8 mouse cellular contexts compared by ENCODE assay signal in the genomic region with DNA sequence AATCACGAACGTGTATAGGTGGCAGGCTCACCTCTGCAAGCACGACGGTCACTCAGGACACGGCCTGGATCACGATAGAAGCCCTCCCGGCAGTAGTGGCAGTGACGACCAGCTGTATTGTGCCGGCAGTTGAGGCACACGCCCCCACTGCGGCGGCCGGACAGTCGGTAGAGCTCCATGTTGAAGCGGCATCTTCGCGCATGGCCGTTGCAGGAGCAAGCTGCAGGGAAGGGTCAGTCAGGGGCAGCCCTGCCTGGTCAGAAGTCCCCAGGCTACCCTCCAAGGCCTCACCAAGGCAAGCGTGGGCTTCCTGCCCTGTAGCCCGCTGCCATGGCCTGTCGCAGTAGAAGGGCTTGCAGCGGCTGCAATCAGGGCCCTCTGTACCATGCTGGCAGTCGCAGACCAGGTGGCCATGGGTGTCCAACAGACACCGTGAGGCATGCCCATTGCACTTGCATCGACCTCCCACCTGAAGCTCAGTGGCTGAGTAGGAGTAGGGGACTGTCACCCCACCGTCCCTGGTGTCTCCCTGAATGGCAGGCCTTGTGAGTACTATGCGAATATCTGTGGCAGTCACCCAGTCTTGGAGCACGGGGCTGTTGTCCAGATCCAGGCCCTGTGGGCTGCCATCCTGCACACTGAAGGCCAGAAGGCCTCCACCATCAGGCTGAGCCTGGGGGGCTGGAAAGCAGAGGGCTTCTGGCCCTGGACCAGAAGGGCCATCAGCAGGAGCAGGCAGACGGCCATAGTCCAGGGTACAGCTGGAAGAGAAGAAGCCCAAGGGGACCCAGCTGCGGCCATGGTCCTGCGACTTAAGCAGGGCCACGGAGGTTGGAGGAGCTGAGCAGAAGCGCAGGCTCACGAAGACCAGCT. TPM values are rescaled to one million over a fixed set of nuclear protein-coding genes. Genes with fewer than 3 reads are reported as not detected.
DNase-seq lines count a peak whose midpoint lies in the region; ATAC-seq lines count a peak whose summit lies in the region.

No protein-coding gene starts in this region.

- peak; percentile 69 for DNase-seq in cerebellum, adult 9-11 months
- peak; percentile 5 for DNase-seq in retina, postnatal 1 day
- no peak for DNase-seq in retina, embryonic 14.5 days (ENCODE audit: low spot score)
- DNase-seq in urinary bladder, postnatal 10 days (ENCODE audit: low spot score), result no peak
- DNase-seq in urinary bladder, adult 2 months (ENCODE audit: low spot score), result no peak

- WGBS in limb, embryonic 15.5 days, result 43% methylated on average over 34 of the region's 34 CpGs
- WGBS in stomach, embryonic 15.5 days, result 59% methylated on average over 34 of the region's 34 CpGs

- H3K9me3 ChIP-seq in limb, embryonic 15.5 days, result no peaks in the 10 kb centered on the region
- no peaks in the 10 kb centered on the region for H3K9me3 ChIP-seq in stomach, embryonic 15.5 days

- H3K27ac ChIP-seq in limb, embryonic 15.5 days, result peak overlapping the region; percentile 96
- H3K27ac ChIP-seq in stomach, embryonic 15.5 days, result peak overlapping the region; percentile 91

- ATAC-seq in cerebellum, adult (ENCODE audit: insufficient number of reproducible peaks, low FRiP score, low TSS enrichment), result no peak
- ATAC-seq in limb, embryonic 15.5 days (ENCODE audit: insufficient number of reproducible peaks, low FRiP score, low TSS enrichment, low read depth), result no peak
- no peak for ATAC-seq in stomach, embryonic 15.5 days (ENCODE audit: insufficient read depth, low FRiP score, low read depth)

- H3K27me3 ChIP-seq in limb, embryonic 15.5 days, result no peaks in the 10 kb centered on the region; the same call in none of the 2 replicates
- H3K27me3 ChIP-seq in stomach, embryonic 15.5 days (replicated peaks), result peaks cover 5% of the 10 kb centered on the region; the same call in 1 of the 2 replicates

- H3K4me1 ChIP-seq in limb, embryonic 15.5 days, result peaks cover 93% of the 10 kb centered on the region
- H3K4me1 ChIP-seq in stomach, embryonic 15.5 days, result peaks cover 74% of the 10 kb centered on the region

- peak overlapping the region; percentile 71 for H3K4me3 ChIP-seq in limb, embryonic 15.5 days
- H3K4me3 ChIP-seq in stomach, embryonic 15.5 days (replicated peaks), result peak overlapping the region; percentile 73

- peak overlapping the region; percentile 91 for H3K4me2 ChIP-seq in limb, embryonic 15.5 days
- H3K4me2 ChIP-seq in stomach, embryonic 15.5 days, result peak overlapping the region; percentile 95

- peak overlapping the region; percentile 70 for H3K9ac ChIP-seq in limb, embryonic 15.5 days
- H3K9ac ChIP-seq in stomach, embryonic 15.5 days, result peak overlapping the region; percentile 40; the same call in 1 of the 2 replicates

- H3K36me3 ChIP-seq in limb, embryonic 15.5 days, result no peaks in the 10 kb centered on the region
- H3K36me3 ChIP-seq in stomach, embryonic 15.5 days, result no peaks in the 10 kb centered on the region

RNA-seq across cellular contexts. Expression of gene Ntn3, which starts 1.3 kb away (rescaled TPM):
- 8.8 and 13.8 TPM in 2 replicates for polyA plus RNA-seq in limb, embryonic 15.5 days (2015; fragmentation: Nextera tagmentation; extraction: Ambion mirVana)
- polyA plus RNA-seq in stomach, embryonic 15.5 days (2015; fragmentation: Nextera tagmentation; extraction: Ambion mirVana), result 8.1 and 8.5 TPM in 2 replicates
- polyA plus RNA-seq in urinary bladder, adult 2 months (2012; rRNA removed), result 0.88 and 1.0 TPM in 2 replicates

RNA-seq across cellular contexts. Expression of gene Tbc1d24, which starts 2.6 kb away (rescaled TPM):
- polyA plus RNA-seq in limb, embryonic 15.5 days (2015; fragmentation: Nextera tagmentation; extraction: Ambion mirVana), result 7.3 and 7.4 TPM in 2 replicates
- 5.0 and 6.3 TPM in 2 replicates for polyA plus RNA-seq in stomach, embryonic 15.5 days (2015; fragmentation: Nextera tagmentation; extraction: Ambion mirVana)
- polyA plus RNA-seq in urinary bladder, adult 2 months (2012; rRNA removed), result 7.6 and 7.9 TPM in 2 replicates

RNA-seq across cellular contexts. Expression of gene Tedc2, which starts 12.6 kb away (rescaled TPM):
- 10.3 and 11.4 TPM in 2 replicates for polyA plus RNA-seq in limb, embryonic 15.5 days (2015; fragmentation: Nextera tagmentation; extraction: Ambion mirVana)
- polyA plus RNA-seq in stomach, embryonic 15.5 days (2015; fragmentation: Nextera tagmentation; extraction: Ambion mirVana), result 9.8 and 10.0 TPM in 2 replicates
- polyA plus RNA-seq in urinary bladder, adult 2 months (2012; rRNA removed), result 8.1 and 9.2 TPM in 2 replicates

RNA-seq across cellular contexts. Expression of gene Atp6v0c, which starts 38.5 kb away (rescaled TPM):
- 488 and 521 TPM in 2 replicates for polyA plus RNA-seq in limb, embryonic 15.5 days (2015; fragmentation: Nextera tagmentation; extraction: Ambion mirVana)
- polyA plus RNA-seq in stomach, embryonic 15.5 days (2015; fragmentation: Nextera tagmentation; extraction: Ambion mirVana), result 495 and 512 TPM in 2 replicates
- polyA plus RNA-seq in urinary bladder, adult 2 months (2012; rRNA removed), result 460 and 497 TPM in 2 replicates

RNA-seq across cellular contexts. Expression of gene Ccnf, which starts 43.3 kb away (rescaled TPM):
- 45.0 and 47.9 TPM in 2 replicates for polyA plus RNA-seq in limb, embryonic 15.5 days (2015; fragmentation: Nextera tagmentation; extraction: Ambion mirVana)
- polyA plus RNA-seq in stomach, embryonic 15.5 days (2015; fragmentation: Nextera tagmentation; extraction: Ambion mirVana), result 54.2 and 55.0 TPM in 2 replicates
- polyA plus RNA-seq in urinary bladder, adult 2 months (2012; rRNA removed), result 1.6 and 1.7 TPM in 2 replicates

Comparison
In these comparisons a context has a peak if more than half of its experiments do, and no peak if none do; other contexts are left out.
1. DNase-seq: peak in cerebellum, adult 9-11 months (single experiment) and retina, postnatal 1 day (single experiment); none in retina, embryonic 14.5 days (single experiment), urinary bladder, postnatal 10 days (single experiment) and urinary bladder, adult 2 months (single experiment).